Mouse (Mus musculus): ENCODE measurements around the gene Plxnc1.

DNA sequence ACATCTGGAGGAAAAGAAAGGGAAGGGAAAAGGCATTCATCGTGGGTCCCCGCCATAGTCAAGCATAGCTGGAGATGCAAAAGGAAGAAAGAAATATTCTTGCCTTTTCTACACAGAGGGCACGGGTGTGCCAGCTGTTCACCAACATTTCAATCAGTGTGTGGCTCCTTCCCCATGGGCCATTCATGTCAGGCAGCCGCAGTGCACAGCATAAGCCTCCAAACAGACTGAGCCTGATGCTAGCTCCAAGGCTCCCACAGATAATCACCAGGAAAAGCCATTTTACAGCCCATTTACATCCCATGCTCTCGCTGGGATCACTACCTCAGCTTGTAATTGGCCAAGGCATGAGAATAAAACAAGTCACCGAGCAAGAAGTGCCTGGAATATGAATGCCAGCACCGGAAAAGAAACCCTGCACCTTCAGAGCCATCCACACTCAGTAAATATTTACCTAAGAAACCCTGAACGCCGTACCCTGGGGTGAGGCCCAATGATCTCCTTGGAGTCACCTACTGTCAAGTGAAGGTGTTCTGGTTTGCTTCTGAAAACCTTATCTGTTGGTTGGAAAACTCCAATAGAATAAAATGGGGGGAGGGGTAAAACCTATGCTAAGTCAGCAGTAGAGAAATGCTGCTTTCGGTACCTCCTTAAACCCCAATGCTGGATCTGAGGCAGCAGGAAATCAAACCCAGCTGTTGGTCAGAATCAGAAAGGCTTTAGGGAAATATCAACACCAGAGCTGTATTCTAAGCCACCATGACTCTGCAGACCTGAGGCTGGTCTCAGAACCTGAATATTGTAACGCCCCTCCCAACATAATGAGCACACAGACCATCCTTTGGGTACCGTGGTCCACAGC is 77.4 kb downstream of the Plxnc1 start:
- TF ChIP-seq POLR2A (IDR thresholded peaks at IDR 0.05; ENCODE audit: borderline replicate concordance, low read depth, low read length), result no peak
- no peak for TF ChIP-seq CTCF (IDR thresholded peaks at IDR 0.05; ENCODE audit: low read depth, low read length)

All from bone marrow macrophage, adult 2 months (primary cell).